Mouse (Mus musculus): ENCODE data around the gene Amz2. TPM values are rescaled to one million over a fixed set of nuclear protein-coding genes. Genes with fewer than 3 reads are reported as not detected.
A peak's percentile ranks its signal among the peaks of the same experiment; 100 is the strongest.
"Not testable (repeated sequence)": the region's sequence is repeated elsewhere in the genome, so short reads cannot be mapped to it uniquely, and the experiment has no call there.

The Amz2 gene
- polyA plus RNA-seq, 1 experiment from 2014 or later = 46.0 TPM

- not testable (repeated sequence) for H3K36me3 ChIP-seq; H3K27ac ChIP-seq (replicated peaks); H3K9me3 ChIP-seq (replicated peaks); DNase-seq (ENCODE audit: low spot score); H3K27me3 ChIP-seq (ENCODE audit: low read depth, poor library complexity, severe bottlenecking); H3K4me3 ChIP-seq
- 84% methylated on average over 8 of the region's 8 CpGs for WGBS
- peaks cover 32% of the 10 kb centered on the region for H3K4me1 ChIP-seq
Observed at GRCm38 (mm10) chr11:109492847-109493464, 67.2 kb downstream of the Amz2 start.

- Histone ChIP-seq H3K36me3 (no peaks in the 10 kb centered on the region), H3K4me3 (no peak overlapping the region), H3K9me3 (replicated peaks) (no peaks in the 10 kb centered on the region), H3K4me1 (peaks cover 40% of the 10 kb centered on the region), H3K27me3 (ENCODE audit: low read depth, poor library complexity, severe bottlenecking) (no peaks in the 10 kb centered on the region; the same call in 1 of the 2 replicates), H3K27ac (replicated peaks) (peak overlapping the region; percentile 53)
- DNase-seq (ENCODE audit: low spot score) = no peak
- WGBS = 67% methylated on average over 24 of the region's 24 CpGs
Observed at GRCm38 (mm10) chr11:109494890-109495770, 69.4 kb downstream of the Amz2 start.

GRCm38 (mm10) chr11:109495771-109496474, 70.2 kb downstream of the Amz2 start:
- DNase-seq (ENCODE audit: low spot score) = no peak
- Histone ChIP-seq H3K4me1 (peaks cover 40% of the 10 kb centered on the region), H3K27ac (replicated peaks) (no peak overlapping the region; the same call in 1 of the 2 replicates), H3K36me3 (no peaks in the 10 kb centered on the region), H3K27me3 (ENCODE audit: low read depth, poor library complexity, severe bottlenecking) (no peaks in the 10 kb centered on the region; the same call in 1 of the 2 replicates), H3K9me3 (replicated peaks) (no peaks in the 10 kb centered on the region), H3K4me3 (no peak overlapping the region)
- 66% methylated on average over 14 of the region's 14 CpGs for WGBS

GRCm38 (mm10) chr11:109496475-109496993, 70.8 kb downstream of the Amz2 start:
- H3K9me3 ChIP-seq (replicated peaks) = no peaks in the 10 kb centered on the region
- H3K4me3 ChIP-seq = no peak overlapping the region
- 94% methylated on average over 7 of the region's 7 CpGs for WGBS
- H3K27ac ChIP-seq (replicated peaks) = no peak overlapping the region; the same call in 1 of the 2 replicates
- DNase-seq (ENCODE audit: low spot score) = no peak
- no peaks in the 10 kb centered on the region; the same call in 1 of the 2 replicates for H3K27me3 ChIP-seq (ENCODE audit: low read depth, poor library complexity, severe bottlenecking)
- H3K4me1 ChIP-seq = peaks cover 40% of the 10 kb centered on the region
- H3K36me3 ChIP-seq = no peaks in the 10 kb centered on the region

GRCm38 (mm10) chr11:109496996-109497714, 71.4 kb downstream of the Amz2 start:
- H3K9me3 ChIP-seq (replicated peaks) = no peaks in the 10 kb centered on the region
- no peak overlapping the region for H3K4me3 ChIP-seq
- H3K27ac ChIP-seq (replicated peaks) = no peak overlapping the region
- H3K27me3 ChIP-seq (ENCODE audit: low read depth, poor library complexity, severe bottlenecking) = no peaks in the 10 kb centered on the region; the same call in 1 of the 2 replicates
- H3K4me1 ChIP-seq = peaks cover 40% of the 10 kb centered on the region
- no peaks in the 10 kb centered on the region for H3K36me3 ChIP-seq
- WGBS = 77% methylated on average over 6 of the region's 6 CpGs
- DNase-seq (ENCODE audit: low spot score) = no peak

GRCm38 (mm10) chr11:109497990-109498389, 72.2 kb downstream of the Amz2 start:
- Histone ChIP-seq H3K27ac (replicated peaks) (no peak overlapping the region), H3K4me1 (peaks cover 40% of the 10 kb centered on the region), H3K9me3 (replicated peaks) (no peaks in the 10 kb centered on the region), H3K36me3 (no peaks in the 10 kb centered on the region), H3K4me3 (no peak overlapping the region), H3K27me3 (ENCODE audit: low read depth, poor library complexity, severe bottlenecking) (no peaks in the 10 kb centered on the region; the same call in 1 of the 2 replicates)
- 89% methylated on average over 9 of the region's 9 CpGs for WGBS
- DNase-seq (ENCODE audit: low spot score) = no peak

- no peak for DNase-seq (ENCODE audit: low spot score)
- H3K27ac ChIP-seq (replicated peaks) = no peak overlapping the region
- WGBS = 90% methylated on average over 5 of the region's 5 CpGs
Observed at GRCm38 (mm10) chr11:109500206-109500605, 74.5 kb downstream of the Amz2 start.

More at GRCm38 (mm10) chr11:109500206-109500605, 74.5 kb downstream of the Amz2 start:
- no peaks in the 10 kb centered on the region; the same call in 1 of the 2 replicates for H3K27me3 ChIP-seq (ENCODE audit: low read depth, poor library complexity, severe bottlenecking)
- H3K9me3 ChIP-seq (replicated peaks) = no peaks in the 10 kb centered on the region
- H3K4me3 ChIP-seq = no peak overlapping the region
- no peaks in the 10 kb centered on the region for H3K36me3 ChIP-seq
- peaks cover 32% of the 10 kb centered on the region for H3K4me1 ChIP-seq

Small RNA genes within 50 kb of the gene (microRNA-seq; reads per million reads assigned to microRNA genes)
- gene Gm25540 = not detected

Other genes starting within 250 kb of the Amz2 start
- gene Rgs9, start 127.8 kb upstream of the Amz2 start, polyA plus RNA-seq (2016; fragmentation: Nextera tagmentation; extraction: Ambion mirVana) = 1.6 and 2.2 TPM in 2 replicates
- 16.9 and 18.8 TPM in 2 replicates for gene Gna13, start 63.1 kb upstream of the Amz2 start, polyA plus RNA-seq (2016; fragmentation: Nextera tagmentation; extraction: Ambion mirVana)
- not detected in 2 replicates for gene 9930022D16Rik, start 12.0 kb upstream of the Amz2 start, polyA plus RNA-seq (2016; fragmentation: Nextera tagmentation; extraction: Ambion mirVana)
- gene Arsg, start 47.4 kb downstream of the Amz2 start, polyA plus RNA-seq (2016; fragmentation: Nextera tagmentation; extraction: Ambion mirVana) = 1.9 and 2.2 TPM in 2 replicates
- 5.0 and 5.5 TPM in 2 replicates for gene Slc16a6, start 47.7 kb downstream of the Amz2 start, polyA plus RNA-seq (2016; fragmentation: Nextera tagmentation; extraction: Ambion mirVana)
- 17.9 and 19.4 TPM in 2 replicates for gene Wipi1, start 186.0 kb downstream of the Amz2 start, polyA plus RNA-seq (2016; fragmentation: Nextera tagmentation; extraction: Ambion mirVana)
- 309 and 361 TPM in 2 replicates for gene Prkar1a, start 223.5 kb downstream of the Amz2 start, polyA plus RNA-seq (2016; fragmentation: Nextera tagmentation; extraction: Ambion mirVana)